In genomic region chr3:151390912-151391311, GRCm38 (mm10) we compare ENCODE assay signal across 20 mouse cellular contexts.
"Had no signal": no experiment of that assay in that cellular context is flagged by ENCODE, and none has a peak within 500 bp of the region (broad histone marks: within the 10 kb centered on the region; RNA-seq: fewer than 3 reads in every experiment).

No protein-coding gene starts in this region.

- H3K27me3 ChIP-seq: liver, embryonic 13.5 days; liver, embryonic 15.5 days; megakaryocyte, embryonic 14.5 days; midbrain, embryonic 13.5 days; midbrain, embryonic 15.5 days; neural tube, embryonic 13.5 days; neural tube, embryonic 15.5 days had no signal

- ATAC-seq: liver, postnatal 0 days; midbrain, embryonic 13.5 days; midbrain, embryonic 15.5 days had no signal

- DNase-seq: liver, embryonic 13.5 days; liver, postnatal 0 days; lung, embryonic 14.5 days; lung, postnatal 10 days; retina, postnatal 1 day; right cerebral cortex, adult 18-20 months; right cerebral cortex, postnatal 25 days; right cerebral cortex, postnatal 4 days; spleen, adult 18-20 months; thymus, adult 18-20 months; thymus, postnatal 14 days; thymus, postnatal 36 days had no signal

- H3K9ac ChIP-seq: liver, embryonic 13.5 days; liver, embryonic 15.5 days; liver, postnatal 0 days; lung, embryonic 14.5 days; midbrain, embryonic 13.5 days; midbrain, embryonic 15.5 days; neural tube, embryonic 13.5 days; neural tube, embryonic 15.5 days had no signal

- H3K27ac ChIP-seq: liver, embryonic 13.5 days; liver, embryonic 15.5 days; macrophage; midbrain, embryonic 13.5 days; midbrain, embryonic 15.5 days; neural tube, embryonic 13.5 days; neural tube, embryonic 15.5 days had no signal

- H3K36me3 ChIP-seq: liver, embryonic 13.5 days; liver, embryonic 15.5 days; midbrain, embryonic 13.5 days; midbrain, embryonic 15.5 days; neural tube, embryonic 13.5 days; neural tube, embryonic 15.5 days had no signal

- H3K4me1 ChIP-seq: liver, embryonic 13.5 days; liver, embryonic 15.5 days; midbrain, embryonic 13.5 days; midbrain, embryonic 15.5 days; neural tube, embryonic 13.5 days; neural tube, embryonic 15.5 days had no signal

- H3K9me3 ChIP-seq: liver, embryonic 13.5 days; liver, embryonic 15.5 days; megakaryocyte, embryonic 14.5 days; midbrain, embryonic 13.5 days; midbrain, embryonic 15.5 days; neural tube, embryonic 13.5 days; neural tube, embryonic 15.5 days had no signal

- H3K4me2 ChIP-seq: liver, embryonic 13.5 days; liver, embryonic 15.5 days; lung, embryonic 14.5 days; midbrain, embryonic 11.5 days; midbrain, embryonic 13.5 days; midbrain, embryonic 15.5 days; neural tube, embryonic 13.5 days; neural tube, embryonic 15.5 days had no signal

- H3K4me3 ChIP-seq: liver, embryonic 13.5 days; liver, embryonic 15.5 days; megakaryocyte, embryonic 14.5 days; midbrain, embryonic 13.5 days; midbrain, embryonic 15.5 days; neural tube, embryonic 13.5 days; neural tube, embryonic 15.5 days had no signal
